Mouse (Mus musculus) ES-E14 (cell line): ENCODE results near the gene Atad1.
"Not testable (repeated sequence)": the region's sequence is repeated elsewhere in the genome, so short reads cannot be mapped to it uniquely, and the experiment has no call there.

Source experiments
- HCFC1 ChIP-seq: IDR thresholded peaks from 2 replicates; pipeline ENCODE4 v1.6.1; 2012; ENCODE audit warnings: low read length, inconsistent platforms, borderline replicate concordance; ENCODE audit not compliant: insufficient read depth
- MAFK ChIP-seq: IDR thresholded peaks from 2 replicates; pipeline ENCODE4 v1.6.1; 2014; ENCODE audit warnings: mild to moderate bottlenecking, low read depth, low read length, inconsistent platforms; ENCODE audit not compliant: insufficient read depth
- ZC3H11A ChIP-seq: IDR thresholded peaks from 2 replicates; pipeline ENCODE4 v1.6.1; 2012; ENCODE audit warnings: low read depth, mild to moderate bottlenecking, inconsistent platforms, low read length, borderline replicate concordance
- ZNF384 ChIP-seq: IDR thresholded peaks from 2 replicates; pipeline ENCODE4 v1.6.1; 2012; ENCODE audit warnings: low read depth, low read length, inconsistent platforms

- not testable (repeated sequence) for TF ChIP-seq ZNF384, ZC3H11A, MAFK, HCFC1
Measured at GRCm38 (mm10) chr19:32788016-32788415, 48.4 kb upstream of the Atad1 start.
